Mouse (Mus musculus) mammary gland, adult 2 months (tissue): ENCODE results near the gene Lcmt1. TPM values are rescaled to one million over a fixed set of nuclear protein-coding genes. Genes with fewer than 3 reads are reported as not detected.

Experiments used
- polyA plus RNA-seq: library from polyadenylated mRNA; depleted of rRNA; stranded (reverse); fragments of >200 nt; gene quantifications from 2 replicates; pipeline ENCODE4 v1.2.3, GENCODE M21; 2012; ENCODE audit warnings: low replicate concordance; rRNA removed

Lcmt1 gene
- polyA plus RNA-seq: 17.4 and 21.3 TPM in 2 replicates

GRCm38 (mm10) chr7:123369759-123370481, at the start of gene Lcmt1, which contains the start of gene Arhgap17:
Gene Lcmt1 (plus strand): TSS chr7:123369784.
Gene Arhgap17 (minus strand): TSS chr7:123369915.

GRCm38 (mm10) chr7:123462070-123462501, 92.5 kb downstream of the Lcmt1 start, which contains the start of gene Aqp8:
Gene Aqp8 (plus strand): TSS chr7:123462291.

Other genes starting within 250 kb of the Lcmt1 start
- 44.8 and 46.3 TPM in 2 replicates for gene Tnrc6a, start 245.9 kb upstream of the Lcmt1 start, polyA plus RNA-seq
- 0.19 and 5.1 TPM in 2 replicates for gene Slc5a11, start 155.0 kb upstream of the Lcmt1 start, polyA plus RNA-seq
- 32.0 and 55.2 TPM in 2 replicates for gene Arhgap17, start 131 bp downstream of the Lcmt1 start, polyA plus RNA-seq
- gene Aqp8, start 92.5 kb downstream of the Lcmt1 start, polyA plus RNA-seq: 0.67 TPM in 1 of 2 replicates, not detected in the other
- 0.01 and 0.04 TPM in 2 replicates for gene Zkscan2, start 130.7 kb downstream of the Lcmt1 start, polyA plus RNA-seq